In genomic region chr7:57620036-57620435, GRCm38 (mm10) we compare ENCODE assay signal across 17 mouse cellular contexts.
"Had no signal": no experiment of that assay in that cellular context is flagged by ENCODE, and none has a peak within 500 bp of the region (broad histone marks: within the 10 kb centered on the region; RNA-seq: fewer than 3 reads in every experiment).

No protein-coding gene starts in this region.

- H3K4me3 ChIP-seq: left cerebral cortex, adult 2 months; limb, embryonic 10.5 days; liver, embryonic 13.5 days; lung, embryonic 15.5 days; megakaryocyte, embryonic 14.5 days; midbrain, embryonic 15.5 days; neural tube, embryonic 12.5 days had no signal

- H3K27ac ChIP-seq: left cerebral cortex, adult 2 months; limb, embryonic 10.5 days; liver, embryonic 13.5 days; lung, embryonic 15.5 days; macrophage; midbrain, embryonic 15.5 days; neural tube, embryonic 12.5 days had no signal

- H3K9me3 ChIP-seq: limb, embryonic 10.5 days; liver, embryonic 13.5 days; lung, embryonic 15.5 days; megakaryocyte, embryonic 14.5 days; midbrain, embryonic 15.5 days; neural tube, embryonic 12.5 days had no signal

- ATAC-seq: inflammation-experienced regulatory T-cells, adult 6 months; intestine, postnatal 0 days; liver, postnatal 0 days; midbrain, embryonic 15.5 days had no signal

- H3K9ac ChIP-seq: liver, embryonic 13.5 days; liver, postnatal 0 days; lung, embryonic 15.5 days; midbrain, embryonic 15.5 days; neural tube, embryonic 12.5 days had no signal

- H3K27me3 ChIP-seq: liver, embryonic 13.5 days; lung, embryonic 15.5 days; megakaryocyte, embryonic 14.5 days; midbrain, embryonic 15.5 days; neural tube, embryonic 12.5 days had no signal

- H3K4me1 ChIP-seq: limb, embryonic 10.5 days; liver, embryonic 13.5 days; lung, embryonic 15.5 days; megakaryocyte, embryonic 14.5 days; midbrain, embryonic 15.5 days; neural tube, embryonic 12.5 days had no signal

- DNase-seq: kidney, postnatal 25 days; liver, embryonic 13.5 days; liver, postnatal 0 days; lung, postnatal 14 days; retina, postnatal 1 day; right cerebral cortex, postnatal 14 days; thymus, postnatal 4 days had no signal

- H3K36me3 ChIP-seq: limb, embryonic 10.5 days; liver, embryonic 13.5 days; lung, embryonic 15.5 days; midbrain, embryonic 15.5 days; neural tube, embryonic 12.5 days had no signal

- H3K4me2 ChIP-seq: liver, embryonic 13.5 days; lung, embryonic 15.5 days; midbrain, embryonic 11.5 days; midbrain, embryonic 15.5 days; neural tube, embryonic 12.5 days had no signal
